Mouse (Mus musculus): ENCODE results near the gene Cyb561d2. TPM values are rescaled to one million over a fixed set of nuclear protein-coding genes. Genes with fewer than 3 reads are reported as not detected.

The Cyb561d2 gene
- polyA plus RNA-seq, 2 experiments: 19.8 to 21.4 TPM

GRCm38 (mm10) chr9:107551890-107552355 lies 9.9 kb upstream of the Cyb561d2 start:
- H3K4me3 ChIP-seq (replicated peaks; ENCODE audit: low read length): peak overlapping the region; percentile 85
- peaks cover 52% of the 10 kb centered on the region for H3K4me1 ChIP-seq (ENCODE audit: control insufficient read depth, insufficient read depth, low read length)

GRCm38 (mm10) chr9:107551117-107551889 lies 9.3 kb upstream of the Cyb561d2 start, which contains the start of gene Rassf1:
Rassf1 (plus strand) TSS chr9:107551555.
- peak; percentile 83 for DNase-seq (ENCODE audit: low spot score)
- Histone ChIP-seq H3K9ac (ENCODE audit: low read depth, low read length, severe bottlenecking) (peak within 1 kb of the TSS; percentile 69), H3K27me3 (ENCODE audit: control insufficient read depth, insufficient read depth, low read length) (no peaks in the 10 kb centered on the region), H3K4me1 (ENCODE audit: control insufficient read depth, insufficient read depth, low read length) (peaks cover 52% of the 10 kb centered on the region), H3K4me2 (replicated peaks; ENCODE audit: low read depth, low read length, severe bottlenecking) (peak within 1 kb of the TSS; percentile 98), H3K4me3 (replicated peaks; ENCODE audit: low read length) (peak within 1 kb of the TSS; percentile 85), H3K9me3 (ENCODE audit: control insufficient read depth, low read length) (no peaks in the 10 kb centered on the region), H3K27ac (replicated peaks; ENCODE audit: low read depth, low read length) (peak within 1 kb of the TSS; percentile 85), H3K36me3 (ENCODE audit: control insufficient read depth, insufficient read depth, low read length) (peaks cover 4% of the 10 kb centered on the region; the same call in 1 of the 2 replicates)
- WGBS: under 1% methylated on average over 55 of the region's 63 CpGs
- TF ChIP-seq POLR2A (IDR thresholded peaks at IDR 0.05; ENCODE audit: borderline replicate concordance, extremely low read depth, insufficient read depth, insufficient read length): peak; percentile 52; the same call in 1 of the 2 replicates
- ATAC-seq (ENCODE audit: low FRiP score, low read depth): peak; percentile 58

More at GRCm38 (mm10) chr9:107551890-107552355, 9.9 kb upstream of the Cyb561d2 start:
- ATAC-seq (ENCODE audit: low FRiP score, low read depth) (no peak), DNase-seq (ENCODE audit: low spot score) (peak; percentile 64)
- peak overlapping the region; percentile 98 for H3K4me2 ChIP-seq (replicated peaks; ENCODE audit: low read depth, low read length, severe bottlenecking)
- no peaks in the 10 kb centered on the region for H3K27me3 ChIP-seq (ENCODE audit: control insufficient read depth, insufficient read depth, low read length)
- H3K36me3 ChIP-seq (ENCODE audit: control insufficient read depth, insufficient read depth, low read length): peaks cover 10% of the 10 kb centered on the region
- H3K9ac ChIP-seq (ENCODE audit: low read depth, low read length, severe bottlenecking): peak overlapping the region; percentile 69
- H3K27ac ChIP-seq (replicated peaks; ENCODE audit: low read depth, low read length): peak overlapping the region; percentile 85
- TF ChIP-seq POLR2A (IDR thresholded peaks at IDR 0.05; ENCODE audit: borderline replicate concordance, extremely low read depth, insufficient read depth, insufficient read length): no peak
- no peaks in the 10 kb centered on the region for H3K9me3 ChIP-seq (ENCODE audit: control insufficient read depth, low read length)
- WGBS: 7% methylated on average over 8 of the region's 8 CpGs

GRCm38 (mm10) chr9:107550491-107551116 lies 8.6 kb upstream of the Cyb561d2 start:
- DNase-seq (ENCODE audit: low spot score) (no peak), ATAC-seq (ENCODE audit: low FRiP score, low read depth) (no peak)
- Histone ChIP-seq H3K4me3 (replicated peaks; ENCODE audit: low read length) (peak overlapping the region; percentile 85), H3K27me3 (ENCODE audit: control insufficient read depth, insufficient read depth, low read length) (no peaks in the 10 kb centered on the region), H3K4me2 (replicated peaks; ENCODE audit: low read depth, low read length, severe bottlenecking) (peak overlapping the region; percentile 98), H3K4me1 (ENCODE audit: control insufficient read depth, insufficient read depth, low read length) (peaks cover 48% of the 10 kb centered on the region), H3K9ac (ENCODE audit: low read depth, low read length, severe bottlenecking) (peak overlapping the region; percentile 69), H3K9me3 (ENCODE audit: control insufficient read depth, low read length) (no peaks in the 10 kb centered on the region), H3K27ac (replicated peaks; ENCODE audit: low read depth, low read length) (peak overlapping the region; percentile 85), H3K36me3 (ENCODE audit: control insufficient read depth, insufficient read depth, low read length) (no peaks in the 10 kb centered on the region)
- no peak for TF ChIP-seq POLR2A (IDR thresholded peaks at IDR 0.05; ENCODE audit: borderline replicate concordance, extremely low read depth, insufficient read depth, insufficient read length)
- WGBS: 27% methylated on average over 23 of the region's 23 CpGs

- H3K4me1 ChIP-seq (ENCODE audit: control insufficient read depth, insufficient read depth, low read length): peaks cover 47% of the 10 kb centered on the region
- ATAC-seq (ENCODE audit: low FRiP score, low read depth) (no peak), DNase-seq (ENCODE audit: low spot score) (no peak)
- no peak for TF ChIP-seq POLR2A (IDR thresholded peaks at IDR 0.05; ENCODE audit: borderline replicate concordance, extremely low read depth, insufficient read depth, insufficient read length)
- WGBS: 74% methylated on average over 20 of the region's 20 CpGs
- H3K36me3 ChIP-seq (ENCODE audit: control insufficient read depth, insufficient read depth, low read length): peaks cover 9% of the 10 kb centered on the region
- no peak overlapping the region for H3K27ac ChIP-seq (replicated peaks; ENCODE audit: low read depth, low read length)
- no peaks in the 10 kb centered on the region for H3K27me3 ChIP-seq (ENCODE audit: control insufficient read depth, insufficient read depth, low read length)
- H3K4me3 ChIP-seq (replicated peaks; ENCODE audit: low read length): no peak overlapping the region
- no peak overlapping the region for H3K4me2 ChIP-seq (replicated peaks; ENCODE audit: low read depth, low read length, severe bottlenecking)
- no peak overlapping the region for H3K9ac ChIP-seq (ENCODE audit: low read depth, low read length, severe bottlenecking)
- no peaks in the 10 kb centered on the region for H3K9me3 ChIP-seq (ENCODE audit: control insufficient read depth, low read length)
These were observed 7.5 kb upstream of the Cyb561d2 start for GRCm38 (mm10) chr9:107549297-107550074.

GRCm38 (mm10) chr9:107548820-107549219 lies 6.8 kb upstream of the Cyb561d2 start:
- no peak for TF ChIP-seq POLR2A (IDR thresholded peaks at IDR 0.05; ENCODE audit: borderline replicate concordance, extremely low read depth, insufficient read depth, insufficient read length)
- ATAC-seq (ENCODE audit: low FRiP score, low read depth) (no peak), DNase-seq (ENCODE audit: low spot score) (no peak)
- Histone ChIP-seq H3K4me1 (ENCODE audit: control insufficient read depth, insufficient read depth, low read length) (peaks cover 46% of the 10 kb centered on the region), H3K4me3 (replicated peaks; ENCODE audit: low read length) (no peak overlapping the region), H3K9me3 (ENCODE audit: control insufficient read depth, low read length) (no peaks in the 10 kb centered on the region), H3K4me2 (replicated peaks; ENCODE audit: low read depth, low read length, severe bottlenecking) (no peak overlapping the region), H3K27me3 (ENCODE audit: control insufficient read depth, insufficient read depth, low read length) (no peaks in the 10 kb centered on the region), H3K36me3 (ENCODE audit: control insufficient read depth, insufficient read depth, low read length) (peaks cover 15% of the 10 kb centered on the region), H3K27ac (replicated peaks; ENCODE audit: low read depth, low read length) (no peak overlapping the region), H3K9ac (ENCODE audit: low read depth, low read length, severe bottlenecking) (no peak overlapping the region)
- WGBS: 88% methylated on average over 10 of the region's 10 CpGs
